Comparison of ENCODE assay signal across 24 mouse cellular contexts in genomic region chr1:33555626-33556025, GRCm38 (mm10).
"Had no signal": no experiment of that assay in that cellular context is flagged by ENCODE, and none has a peak within 500 bp of the region (broad histone marks: within the 10 kb centered on the region; RNA-seq: fewer than 3 reads in every experiment).

No protein-coding gene starts in this region.

- H3K4me1 ChIP-seq: hindbrain, embryonic 13.5 days; hindbrain, embryonic 15.5 days; limb, embryonic 15.5 days; liver, embryonic 12.5 days had no signal

- DNase-seq: gastrocnemius, postnatal 14 days; gastrocnemius, postnatal 36 days; heart, adult 11 months; heart, adult 2 months; heart, postnatal 14 days; heart, postnatal 36 days; kidney, adult 11 months; kidney, adult 8-10 months; kidney, postnatal 10 days; kidney, postnatal 25 days; layer of hippocampus, adult 9-11 months; layer of hippocampus, postnatal 36 days; left cerebral cortex, postnatal 4 days had no signal

- H3K27me3 ChIP-seq: heart, embryonic 13.5 days; heart, embryonic 15.5 days; hindbrain, embryonic 13.5 days; hindbrain, embryonic 15.5 days; limb, embryonic 13.5 days; limb, embryonic 15.5 days; liver, embryonic 12.5 days had no signal

- H3K9ac ChIP-seq: heart, embryonic 13.5 days; heart, embryonic 15.5 days; hindbrain, embryonic 13.5 days; hindbrain, embryonic 15.5 days; limb, embryonic 13.5 days; limb, embryonic 15.5 days; liver, embryonic 12.5 days; liver, embryonic 14.5 days had no signal

- H3K4me3 ChIP-seq: heart, adult 2 months; heart, embryonic 13.5 days; heart, embryonic 15.5 days; hindbrain, embryonic 13.5 days; hindbrain, embryonic 15.5 days; limb, embryonic 13.5 days; limb, embryonic 15.5 days; liver, embryonic 12.5 days had no signal

- H3K36me3 ChIP-seq: heart, embryonic 13.5 days; heart, embryonic 15.5 days; hindbrain, embryonic 13.5 days; hindbrain, embryonic 15.5 days; limb, embryonic 13.5 days; limb, embryonic 15.5 days had no signal

- ATAC-seq: hindbrain, postnatal 0 days; intestine, embryonic 16.5 days; liver, embryonic 12.5 days had no signal

- H3K9me3 ChIP-seq: heart, embryonic 13.5 days; heart, embryonic 15.5 days; hindbrain, embryonic 13.5 days; hindbrain, embryonic 15.5 days; limb, embryonic 13.5 days; limb, embryonic 15.5 days; liver, embryonic 12.5 days had no signal

- H3K4me2 ChIP-seq: heart, embryonic 11.5 days; heart, embryonic 13.5 days; heart, embryonic 15.5 days; hindbrain, embryonic 13.5 days; hindbrain, embryonic 15.5 days; limb, embryonic 13.5 days; limb, embryonic 15.5 days; liver, embryonic 12.5 days had no signal

- H3K27ac ChIP-seq: heart, adult 2 months; heart, embryonic 13.5 days; heart, embryonic 15.5 days; hindbrain, embryonic 13.5 days; hindbrain, embryonic 15.5 days; hindbrain, postnatal 0 days; limb, embryonic 13.5 days; limb, embryonic 15.5 days; liver, embryonic 12.5 days; liver, embryonic 14.5 days had no signal
